Mouse (Mus musculus): ENCODE measurements at regions not wholly inside any gene's neighbourhood (a gene's known extent, or its start where the extent isn't known, plus 50 kb on each side); places are given as distances from the start of the nearest gene placed in this dataset.
A peak's percentile ranks its signal among the peaks of the same experiment; 100 is the strongest.

DNA sequence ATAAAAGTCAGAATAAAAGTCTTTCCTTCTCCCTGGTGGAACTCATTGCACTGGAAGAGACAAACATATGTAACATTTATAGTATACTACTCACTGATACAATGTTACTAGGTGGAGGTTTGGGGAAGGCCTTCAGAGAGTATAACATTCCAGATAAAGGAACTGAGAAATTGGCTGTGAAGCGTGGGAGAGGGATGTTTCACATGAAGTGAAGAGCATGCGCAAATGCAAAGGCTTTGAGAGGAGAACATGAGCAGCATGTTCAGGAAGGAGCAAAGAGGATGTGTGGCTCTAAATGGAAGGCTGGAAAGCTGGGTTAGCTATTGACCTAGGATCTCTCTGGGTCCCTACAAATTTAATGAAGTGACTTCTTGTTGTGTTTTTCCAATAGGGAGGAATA is 141.4 kb upstream of the Tll1 start:
- DNase-seq (ENCODE audit: low spot score in 2 of 2): peak in 1 of 2 experiments; percentile 56
- intact Hi-C loops (cut with DNase I): no loop called here

DNA sequence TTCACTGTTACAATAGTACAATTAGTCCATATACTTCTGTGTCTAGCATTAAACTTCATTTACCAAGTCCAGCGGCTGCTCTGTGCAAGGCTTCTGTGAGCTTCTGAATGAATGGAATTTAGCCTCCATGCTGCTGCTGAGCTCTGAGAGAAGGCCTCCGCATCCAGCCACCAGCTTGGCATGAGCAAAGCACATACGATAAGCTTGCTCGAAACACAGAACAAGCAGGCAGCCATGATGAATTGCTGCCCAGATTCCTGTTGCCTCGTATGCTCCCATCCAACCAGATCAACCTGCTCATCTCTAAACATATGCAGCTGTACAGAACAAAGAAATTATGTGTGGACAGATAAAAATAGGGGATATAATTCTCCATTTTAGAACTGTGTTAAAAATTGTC is 140.4 kb upstream of the Tll1 start:
- DNase-seq (ENCODE audit: low spot score in 2 of 2): peak in 1 of 2 experiments; percentile 23
- intact Hi-C loops (cut with DNase I): no loop called here

DNA sequence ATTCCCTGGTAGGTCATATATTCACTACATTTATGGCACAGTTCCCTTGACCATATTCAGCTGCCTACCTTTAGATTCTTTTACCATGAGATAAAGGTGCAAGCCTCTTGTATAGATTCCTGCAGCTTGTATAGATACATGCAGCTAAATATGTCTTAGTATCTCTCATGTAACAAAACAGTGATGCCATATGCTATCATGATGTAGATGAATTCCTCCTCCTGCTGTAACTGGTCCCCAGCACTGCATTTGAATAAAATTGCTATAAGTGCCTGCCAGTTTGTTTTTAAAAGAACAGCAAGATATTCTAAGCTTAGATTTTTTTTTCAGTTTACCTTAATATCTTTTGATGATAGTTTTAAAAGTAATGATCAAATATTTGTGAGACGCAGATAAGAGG is 138.9 kb upstream of the Tll1 start:
- intact Hi-C loops (cut with DNase I): no loop called here
- peak in 1 of 2 experiments; percentile 58 for DNase-seq (ENCODE audit: low spot score in 2 of 2)

DNA sequence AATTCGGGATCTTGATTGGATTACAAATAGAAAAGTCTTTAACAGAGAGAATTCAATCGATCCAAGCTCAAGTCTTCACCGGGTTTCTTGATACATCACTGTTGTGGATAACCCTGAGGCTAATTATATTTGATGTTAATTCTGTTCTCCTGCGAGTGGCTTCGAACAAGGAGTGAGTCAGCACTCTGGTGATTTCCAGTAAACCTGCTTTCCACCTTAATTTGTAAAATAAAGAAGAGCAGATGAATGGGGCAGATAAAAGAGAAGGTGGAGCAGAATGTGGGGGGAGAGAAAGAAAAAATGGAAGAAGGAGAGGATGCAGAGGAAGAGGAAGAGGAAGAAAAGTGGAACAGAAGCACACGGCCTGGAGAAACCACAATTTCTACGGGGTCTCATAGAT is 137.5 kb upstream of the Tll1 start:
- intact Hi-C loops (cut with DNase I): no loop called here
- no peak for DNase-seq (ENCODE audit: low spot score in 2 of 2)

DNA sequence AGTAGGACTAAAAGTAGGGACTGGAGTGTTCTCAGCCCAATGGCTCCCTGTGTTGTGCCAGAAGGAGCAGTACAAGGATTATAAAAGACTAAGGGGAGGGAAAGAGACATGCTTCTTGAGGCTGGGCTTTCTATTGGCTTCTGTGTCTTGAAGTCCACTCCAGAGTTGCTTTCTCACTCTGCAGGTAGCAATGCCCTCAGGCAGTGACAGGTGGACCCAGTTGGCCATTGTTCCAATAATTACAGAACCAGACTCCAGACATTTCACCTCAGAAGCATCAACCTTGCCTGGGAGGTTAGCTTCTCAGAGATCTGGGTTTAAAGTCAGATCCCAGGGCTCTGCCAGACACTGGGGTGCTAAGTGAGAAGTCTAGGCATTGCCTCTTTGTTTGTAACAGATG is 136.3 kb upstream of the Tll1 start:
- DNase-seq (ENCODE audit: low spot score in 2 of 2): no peak
- intact Hi-C loops (cut with DNase I): no loop called here

DNA sequence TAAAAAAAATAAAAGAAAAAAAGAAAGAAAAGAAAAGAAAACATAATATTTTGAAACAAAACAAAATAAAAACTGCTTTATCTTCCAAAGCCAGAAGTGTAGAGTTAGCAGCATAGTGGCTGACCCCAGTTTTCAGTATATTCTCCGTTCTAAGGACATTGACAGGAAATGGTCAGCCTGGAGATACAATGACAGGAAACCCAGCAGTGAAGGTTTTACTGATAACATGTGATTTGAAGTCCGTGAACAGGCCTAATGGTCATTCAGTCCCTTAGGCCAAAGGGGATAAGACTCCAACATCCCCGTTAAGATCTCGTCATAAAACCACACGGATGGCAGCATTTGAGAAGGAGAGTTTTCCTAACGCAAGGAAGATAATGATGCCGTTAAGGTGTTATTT is 131.3 kb upstream of the Tll1 start:
- no peak for DNase-seq (ENCODE audit: low spot score in 2 of 2)
- intact Hi-C loops (cut with DNase I): no loop called here

DNA sequence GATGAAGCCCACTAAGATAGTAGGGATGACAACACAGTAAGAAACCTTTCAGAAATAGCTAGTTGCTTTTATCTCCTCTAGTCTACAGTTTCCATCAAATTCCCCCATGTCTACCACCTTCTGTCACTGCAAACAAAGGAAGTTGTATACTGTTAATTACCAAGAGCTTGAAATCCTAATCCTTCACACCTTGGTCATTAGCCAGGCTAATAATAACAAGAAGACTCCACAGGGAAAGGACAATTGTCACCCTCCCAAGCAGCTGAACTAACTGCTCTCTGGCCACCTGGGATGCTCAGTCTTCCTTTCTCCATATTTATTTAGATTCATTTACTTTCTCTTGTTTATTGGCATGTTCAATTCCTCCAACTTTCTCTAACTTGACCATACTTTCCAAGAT is 130.5 kb upstream of the Tll1 start:
- intact Hi-C loops (cut with DNase I): no loop called here
- no peak for DNase-seq (ENCODE audit: low spot score in 2 of 2)

DNA sequence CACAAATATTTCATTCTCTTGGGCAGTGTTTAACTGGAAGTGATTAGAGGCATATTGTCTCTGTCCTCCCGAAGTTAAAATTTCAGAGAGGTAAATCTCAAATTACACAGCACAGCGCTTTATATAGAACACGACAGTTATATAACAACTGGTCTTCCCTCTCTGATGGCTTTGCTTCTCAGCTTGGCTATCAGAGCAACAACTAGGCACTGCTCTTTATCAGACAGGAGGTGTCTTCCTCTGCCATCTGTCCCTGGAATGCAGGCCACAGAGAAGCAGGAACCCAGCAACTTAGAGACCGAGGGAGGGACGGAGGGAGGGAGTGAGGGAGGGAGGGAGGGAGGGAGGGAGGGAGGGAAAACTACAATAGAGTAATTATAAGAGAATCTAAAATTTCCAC is 129.4 kb upstream of the Tll1 start:
- peak in 1 of 2 experiments; percentile 24 for DNase-seq (ENCODE audit: low spot score in 2 of 2)
- intact Hi-C loops (cut with DNase I): no loop called here

DNA sequence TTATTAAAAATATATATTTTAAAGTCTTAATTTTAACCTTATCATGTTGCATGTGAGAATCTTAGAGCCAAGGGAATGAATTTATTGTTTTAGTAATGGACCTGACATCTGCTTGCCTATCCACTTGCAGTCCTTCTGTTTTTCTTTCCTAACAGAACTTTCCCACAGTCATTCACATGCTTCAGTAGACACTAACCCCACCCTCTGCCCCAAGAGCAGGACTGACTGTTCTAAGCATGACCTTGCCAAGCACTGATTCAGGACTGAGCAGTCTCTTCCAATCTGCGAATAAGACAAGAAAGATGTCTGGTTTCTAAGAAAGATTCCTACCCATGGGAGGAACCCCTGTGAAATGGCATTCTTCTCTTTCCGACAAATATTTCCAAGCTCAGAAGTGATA is 117.9 kb upstream of the Tll1 start:
- intact Hi-C loops (cut with DNase I): no loop called here
- no peak for DNase-seq (ENCODE audit: low spot score in 2 of 2)

DNA sequence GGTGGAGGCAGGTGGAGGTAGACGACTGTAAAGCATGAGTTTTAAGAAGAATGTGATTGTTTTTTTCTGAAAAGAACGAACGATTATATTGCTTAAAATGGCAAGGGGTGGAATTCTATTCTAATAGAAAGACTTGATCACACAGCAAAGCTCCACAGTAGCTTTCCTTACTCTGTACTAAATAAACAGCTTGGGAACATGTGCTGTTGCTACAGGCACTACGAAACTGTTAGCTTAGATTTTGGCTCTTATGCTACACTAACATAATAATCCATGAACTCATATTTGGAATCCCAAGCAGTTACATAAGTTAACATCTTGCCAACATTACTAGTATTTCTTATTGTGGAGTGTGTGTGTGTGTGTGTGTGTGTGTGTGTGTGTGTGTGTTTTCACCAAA is 114.3 kb upstream of the Tll1 start:
- DNase-seq (ENCODE audit: low spot score in 2 of 2): no peak
- intact Hi-C loops (cut with DNase I): no loop called here

DNA sequence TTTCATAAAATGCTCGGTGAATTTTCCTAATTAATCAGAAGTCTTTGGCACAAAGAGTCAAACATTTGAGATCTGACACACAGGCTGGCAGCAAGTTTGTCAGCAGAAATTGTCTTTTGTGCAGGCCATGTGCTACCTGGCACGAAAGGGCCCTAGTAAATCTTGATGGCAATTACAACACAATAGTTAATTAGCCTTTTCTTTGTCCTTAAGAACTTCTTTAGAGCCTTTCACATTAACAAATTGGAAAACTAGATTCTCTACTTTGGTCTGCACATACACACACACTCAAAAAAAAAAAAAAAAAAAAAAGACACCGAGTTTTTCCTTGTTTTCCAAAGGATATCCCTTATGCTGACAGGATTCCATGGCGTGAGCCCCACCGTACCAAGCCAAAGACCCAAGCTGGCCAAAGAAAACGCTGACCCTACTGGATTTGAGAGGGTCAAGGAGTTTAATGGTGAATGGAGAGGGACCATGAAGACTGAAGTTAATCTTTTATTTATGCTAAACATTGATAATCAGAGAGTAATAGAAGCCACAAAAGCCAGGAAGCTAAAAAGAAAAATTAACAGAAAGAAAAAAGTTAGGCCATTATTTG is 113.2 kb upstream of the Tll1 start:
- intact Hi-C loops (cut with DNase I): no loop called here
- no peak for DNase-seq (ENCODE audit: low spot score in 2 of 2)

DNA sequence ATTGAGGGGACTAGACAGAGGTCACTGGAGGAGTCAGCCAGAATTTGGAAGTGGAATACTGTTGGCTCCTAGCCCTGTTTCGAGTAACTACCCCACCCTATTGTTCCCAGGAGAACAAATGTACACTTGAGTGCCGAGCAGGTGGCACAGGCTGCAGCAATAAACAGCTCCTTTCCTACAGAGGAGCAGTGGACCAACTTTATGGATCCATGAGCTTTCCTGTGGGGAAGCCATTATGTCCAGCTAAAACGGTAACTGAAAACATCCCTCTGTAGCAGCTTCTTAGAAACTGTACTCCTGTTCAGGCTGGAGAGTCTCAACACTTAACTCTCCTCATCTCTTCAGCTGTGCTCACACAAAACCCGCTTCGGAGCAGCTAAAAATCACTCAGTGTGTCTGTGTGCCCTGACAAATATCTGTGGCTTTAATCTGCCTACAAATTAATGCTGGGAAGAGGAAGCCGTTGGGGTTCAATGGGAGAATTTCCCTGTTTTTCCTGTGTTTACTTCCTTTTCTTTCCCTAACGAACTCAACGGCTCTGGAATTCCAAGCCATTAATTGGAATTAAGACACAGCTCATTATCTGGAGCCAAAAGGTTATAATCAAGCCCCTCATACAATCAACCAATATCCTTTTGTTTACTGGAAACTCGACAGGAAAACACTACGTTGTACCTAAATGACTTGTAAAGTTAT is 112.6 kb upstream of the Tll1 start:
- intact Hi-C loops (cut with DNase I): no loop called here
- no peak for DNase-seq (ENCODE audit: low spot score in 2 of 2)

DNA sequence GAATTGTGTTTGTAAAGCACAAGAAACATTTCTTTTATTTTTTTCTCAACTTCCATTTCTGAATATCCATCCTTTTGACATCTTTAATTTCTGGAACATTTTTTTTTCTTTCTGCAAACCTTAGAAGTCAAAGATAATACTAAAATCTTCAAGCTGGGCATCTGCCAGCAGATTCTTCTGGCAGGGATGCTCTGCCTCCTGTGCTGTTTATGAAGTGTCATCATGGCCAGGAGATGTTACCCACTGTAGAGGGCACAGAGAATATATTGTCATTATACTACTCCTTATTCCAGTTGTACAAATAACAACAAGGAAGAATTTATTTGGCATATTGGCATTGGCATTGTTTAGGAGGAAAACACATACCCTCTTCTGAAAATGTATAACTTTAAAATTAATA is 111.7 kb upstream of the Tll1 start:
- no peak for DNase-seq (ENCODE audit: low spot score in 2 of 2)
- intact Hi-C loops (cut with DNase I): no loop called here

DNA sequence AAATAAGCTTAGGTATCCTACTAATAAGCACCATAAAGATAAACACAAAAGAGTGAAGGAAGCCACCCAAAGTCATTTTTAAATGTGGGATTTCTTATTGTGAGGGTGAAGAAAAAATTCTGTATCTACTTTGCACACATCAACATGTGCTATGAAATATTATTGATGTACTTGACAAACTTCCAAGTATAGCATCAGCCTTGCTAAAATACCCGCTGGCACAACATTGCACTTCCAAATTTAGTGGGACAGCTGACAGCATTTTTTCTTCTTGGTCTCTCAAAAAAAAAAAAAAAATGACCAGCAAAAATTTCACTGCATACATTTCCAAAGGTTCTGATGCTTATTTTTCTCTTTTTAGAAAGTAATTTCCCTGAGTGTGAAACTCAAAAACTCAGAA is 101.9 kb upstream of the Tll1 start:
- peak in 1 of 2 experiments; percentile 54 for DNase-seq (ENCODE audit: low spot score in 2 of 2)
- intact Hi-C loops (cut with DNase I): no loop called here

DNA sequence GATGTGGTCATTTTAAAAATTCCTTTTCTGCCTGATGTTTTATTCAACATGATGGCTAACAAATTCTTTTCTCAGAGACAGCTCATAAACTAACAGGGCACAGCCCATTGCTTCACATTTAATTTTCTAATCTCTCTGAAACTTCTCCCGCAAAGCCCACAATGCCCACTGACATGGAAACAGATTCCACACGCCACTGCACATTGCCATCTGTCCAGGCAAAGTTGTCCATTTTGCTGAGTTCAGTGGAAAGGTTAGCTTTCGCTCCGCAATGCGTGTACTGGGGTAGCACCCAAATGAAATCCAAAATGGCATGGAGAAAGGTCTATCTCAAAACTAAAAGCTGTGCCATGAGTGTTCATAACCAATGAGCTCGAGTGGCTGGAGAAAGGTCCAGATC is 76.7 kb upstream of the Tll1 start:
- DNase-seq (ENCODE audit: low spot score in 2 of 2): no peak
- intact Hi-C loops (cut with DNase I): no loop called here

DNA sequence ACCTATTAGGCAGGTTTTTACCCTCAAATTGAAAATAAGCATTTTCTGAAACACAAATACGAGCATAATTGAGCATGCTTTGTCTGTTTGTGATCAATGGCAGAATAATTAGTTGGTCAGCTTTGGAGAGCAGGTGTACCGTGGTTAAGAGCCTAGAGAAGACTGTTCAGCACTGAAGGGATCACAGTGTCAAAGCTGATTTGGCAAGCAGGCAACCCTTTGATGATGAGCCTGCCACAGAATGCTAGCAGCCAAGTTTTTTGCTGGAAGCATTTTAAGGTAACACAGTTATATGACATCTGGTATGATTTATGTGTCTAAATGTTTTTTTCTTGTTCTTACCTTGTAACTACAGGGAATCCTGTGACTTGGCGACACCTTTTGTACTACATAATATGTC is 75.5 kb upstream of the Tll1 start:
- intact Hi-C loops (cut with DNase I): no loop called here
- DNase-seq (ENCODE audit: low spot score in 2 of 2): no peak

DNA sequence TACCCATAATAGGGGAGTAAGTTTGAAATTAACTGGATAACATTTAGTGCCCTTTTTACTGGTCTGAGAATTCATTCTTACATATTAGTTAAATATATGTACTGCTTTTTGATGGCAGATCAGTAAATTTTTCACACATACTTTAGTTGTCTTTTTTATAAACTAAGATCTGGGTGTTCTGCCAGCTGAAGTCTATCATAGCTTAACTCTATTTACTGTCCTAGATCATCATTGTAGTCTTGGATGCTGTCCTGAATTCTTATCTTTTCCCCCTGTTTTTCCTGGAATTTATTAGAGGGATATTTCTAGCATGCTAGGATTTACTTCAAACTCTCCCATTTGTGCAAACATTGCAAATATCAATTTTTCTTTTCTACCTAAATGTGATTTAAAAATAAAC is 74.3 kb upstream of the Tll1 start:
- no peak for DNase-seq (ENCODE audit: low spot score in 2 of 2)
- intact Hi-C loops (cut with DNase I): no loop called here

DNA sequence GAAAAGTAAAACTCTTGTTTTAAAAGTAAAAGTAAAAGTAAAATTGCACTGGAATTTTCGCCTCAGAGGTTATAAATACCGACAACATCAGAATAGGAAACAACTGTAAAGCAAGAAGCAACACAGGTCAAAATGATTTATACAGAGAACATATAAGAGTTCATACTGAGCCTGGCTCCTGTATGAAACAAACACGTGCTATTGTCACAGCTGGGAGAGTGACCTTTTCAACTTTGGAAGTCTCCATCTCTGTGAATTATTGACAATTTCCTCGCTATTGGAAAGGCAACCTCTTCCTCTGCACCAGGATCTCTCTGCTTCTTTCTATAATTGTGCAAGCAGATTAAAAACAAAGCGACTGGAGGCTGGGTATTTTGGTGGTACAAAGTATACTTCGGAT is 70.0 kb upstream of the Tll1 start:
- intact Hi-C loops (cut with DNase I): no loop called here
- DNase-seq (ENCODE audit: low spot score in 2 of 2): no peak

DNA sequence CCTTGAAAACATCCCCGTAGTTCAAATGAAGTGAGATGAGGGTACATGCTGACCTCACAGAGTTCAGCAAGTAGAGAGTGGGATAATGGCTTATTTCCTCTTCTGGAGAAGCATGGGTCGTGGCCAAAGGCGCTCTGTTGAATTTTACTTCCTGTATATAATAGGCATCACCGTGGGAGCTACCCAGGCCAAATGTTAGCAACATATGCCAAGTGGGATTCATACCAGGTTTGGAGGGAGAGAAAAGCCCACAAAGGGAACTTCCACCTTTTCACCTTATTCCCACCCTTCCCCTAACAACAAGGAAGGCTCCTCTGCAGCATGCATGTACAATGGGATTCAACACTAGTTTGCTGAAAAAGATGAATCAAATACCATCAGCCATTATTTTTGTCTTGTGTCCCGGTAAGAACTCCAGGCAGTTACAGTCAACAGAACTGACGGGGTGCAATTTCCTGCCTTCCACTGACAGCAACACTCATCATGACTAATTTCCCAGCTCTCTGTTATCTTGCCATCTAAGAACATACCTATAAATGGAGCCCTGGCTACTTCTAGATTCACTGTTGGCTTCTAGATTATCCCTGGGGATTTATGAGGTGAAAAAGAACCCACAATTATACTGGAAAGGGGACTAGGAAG is 59.4 kb upstream of the Tll1 start:
- DNase-seq (ENCODE audit: low spot score in 2 of 2): peak in 1 of 2 experiments; percentile 1

More for the DNA sequence above, 59.4 kb upstream of the Tll1 start:
- intact Hi-C loops (cut with DNase I): no loop called here

Data from left cerebral cortex, postnatal 25 days (tissue).